Mouse (Mus musculus): ENCODE measurements around the gene Rrp1.

DNA sequence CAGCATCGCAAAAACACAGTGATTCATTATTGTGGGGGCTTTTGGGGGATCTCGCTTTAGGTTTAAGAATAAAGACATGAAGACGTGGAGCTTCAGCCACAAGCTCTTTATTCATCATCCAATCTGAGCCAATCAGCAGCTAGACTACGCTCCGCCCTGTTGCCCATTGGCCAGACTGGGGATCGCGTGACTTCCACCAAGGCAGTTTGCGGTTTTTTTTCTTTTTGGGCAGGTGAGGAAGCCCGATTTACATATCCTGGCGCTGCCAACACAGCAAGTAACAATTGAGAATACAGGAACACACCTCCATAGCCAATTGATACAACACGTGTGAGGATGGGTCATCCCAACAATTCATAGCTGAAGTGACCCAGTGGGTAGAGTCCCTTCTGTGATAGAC is 15.2 kb upstream of the Rrp1 start:
- TF ChIP-seq CTCF (IDR thresholded peaks at IDR 0.05) (no peak), POLR2A (IDR thresholded peaks at IDR 0.05; ENCODE audit: insufficient read depth, low read depth, low read length) (no peak)

Data from heart, adult 2 months (tissue).